Mouse (Mus musculus): Measurements from ENCODE around the gene Fahd1. TPM values are rescaled to one million over a fixed set of nuclear protein-coding genes. Genes with fewer than 3 reads are reported as not detected.

Fahd1 gene
- polyA plus RNA-seq, 1 experiment: 108 TPM

DNA sequence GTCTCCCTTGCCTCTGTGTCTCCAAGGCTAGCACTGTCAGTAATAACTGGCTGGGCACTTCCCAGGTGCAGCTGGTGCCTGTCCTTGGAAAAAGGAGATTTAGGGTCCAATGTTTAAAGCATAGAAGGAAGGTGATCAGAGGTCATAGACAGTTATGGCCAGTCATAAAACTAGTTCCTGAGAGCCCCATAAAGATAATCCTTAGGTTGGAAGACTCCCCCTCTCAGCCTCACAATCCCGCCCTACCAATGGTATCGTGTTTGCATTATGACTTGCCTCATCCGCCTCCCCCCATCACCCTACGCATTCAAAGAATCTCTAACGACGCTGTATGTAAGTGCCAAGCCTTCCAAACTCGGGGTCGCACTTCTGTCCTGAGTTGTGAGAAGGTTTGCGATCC is 5.6 kb downstream of the Fahd1 start:
- TF ChIP-seq POLR2A (IDR thresholded peaks at IDR 0.05; ENCODE audit: low read depth, low read length) (peak; percentile 18; the same call in 1 of the 2 replicates), CTCF (IDR thresholded peaks at IDR 0.05; ENCODE audit: extremely low read depth, insufficient read length, insufficient replicate concordance, low read depth, low read length) (no peak)

DNA sequence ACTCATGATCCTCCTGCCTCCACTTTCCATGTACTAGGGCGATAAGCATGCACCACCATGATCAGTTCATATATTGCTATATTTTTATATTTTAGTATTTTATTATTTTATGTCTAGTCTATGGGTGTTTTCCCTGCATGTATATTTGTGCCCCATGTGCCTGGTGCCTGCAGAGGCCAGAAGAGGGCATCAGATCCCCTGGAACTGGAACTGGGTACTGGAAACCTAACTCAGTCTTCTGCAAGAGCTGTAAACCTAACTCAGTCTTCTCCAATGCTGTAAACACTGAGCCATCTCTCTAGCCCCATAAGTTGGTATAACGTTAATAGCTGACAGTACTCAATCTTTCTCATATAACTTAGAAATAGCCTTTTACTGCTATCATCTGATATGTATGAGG is 7.5 kb downstream of the Fahd1 start:
- Histone ChIP-seq H3K27me3 (ENCODE audit: control insufficient read depth, insufficient read depth, low read length) (no peaks in the 10 kb centered on the region), H3K36me3 (ENCODE audit: control insufficient read depth, insufficient read depth, low read length) (0 out of 2 replicates have a peak, but pooled peaks cover 1% of the 10 kb centered on the region), H3K4me3 (ENCODE audit: low read depth, low read length) (no peak overlapping the region), H3K4me1 (ENCODE audit: control insufficient read depth, insufficient read depth, insufficient read length, low read length) (peaks cover 12% of the 10 kb centered on the region; the same call in 1 of the 2 replicates), H3K27ac (ENCODE audit: insufficient read depth, low read depth, low read length) (no peak overlapping the region)
- WGBS: 71% methylated on average over 2 of the region's 2 CpGs
- TF ChIP-seq POLR2A (IDR thresholded peaks at IDR 0.05; ENCODE audit: low read depth, low read length) (no peak), CTCF (IDR thresholded peaks at IDR 0.05; ENCODE audit: extremely low read depth, insufficient read length, insufficient replicate concordance, low read depth, low read length) (peak; percentile 46; the same call in 1 of the 2 replicates)

More for the DNA sequence above, 5.6 kb downstream of the Fahd1 start:
- peaks cover 12% of the 10 kb centered on the region; the same call in 1 of the 2 replicates for H3K4me1 ChIP-seq (ENCODE audit: control insufficient read depth, insufficient read depth, insufficient read length, low read length)
- H3K27me3 ChIP-seq (ENCODE audit: control insufficient read depth, insufficient read depth, low read length): no peaks in the 10 kb centered on the region
- 28% methylated on average over 9 of the region's 9 CpGs for WGBS
- peak overlapping the region; percentile 82 for H3K27ac ChIP-seq (ENCODE audit: insufficient read depth, low read depth, low read length)
- 0 out of 2 replicates have a peak, but pooled peaks cover 1% of the 10 kb centered on the region for H3K36me3 ChIP-seq (ENCODE audit: control insufficient read depth, insufficient read depth, low read length)
- H3K4me3 ChIP-seq (ENCODE audit: low read depth, low read length): peak overlapping the region; percentile 29

DNA sequence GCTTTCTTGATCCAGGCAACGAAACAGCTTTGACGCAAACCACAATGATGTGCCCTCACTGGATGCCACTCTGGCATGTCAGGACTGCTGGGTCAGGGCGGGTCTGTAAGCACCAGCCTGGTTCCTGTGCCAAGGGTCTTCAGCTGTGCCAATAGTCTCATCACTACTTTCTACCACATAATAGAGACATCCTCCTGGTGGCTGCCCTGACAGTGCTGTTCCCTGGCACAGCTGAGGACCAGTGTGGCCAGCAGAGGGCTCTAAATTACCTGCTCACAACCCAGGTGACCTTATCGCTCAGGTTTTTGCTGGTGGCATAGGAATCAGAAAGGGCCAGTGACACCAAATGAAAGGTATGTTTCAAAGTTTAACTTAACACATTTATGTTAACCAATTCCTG is 9.0 kb downstream of the Fahd1 start:
- no peak overlapping the region for H3K27ac ChIP-seq (ENCODE audit: insufficient read depth, low read depth, low read length)
- WGBS: 45% methylated on average over 4 of the region's 4 CpGs

DNA sequence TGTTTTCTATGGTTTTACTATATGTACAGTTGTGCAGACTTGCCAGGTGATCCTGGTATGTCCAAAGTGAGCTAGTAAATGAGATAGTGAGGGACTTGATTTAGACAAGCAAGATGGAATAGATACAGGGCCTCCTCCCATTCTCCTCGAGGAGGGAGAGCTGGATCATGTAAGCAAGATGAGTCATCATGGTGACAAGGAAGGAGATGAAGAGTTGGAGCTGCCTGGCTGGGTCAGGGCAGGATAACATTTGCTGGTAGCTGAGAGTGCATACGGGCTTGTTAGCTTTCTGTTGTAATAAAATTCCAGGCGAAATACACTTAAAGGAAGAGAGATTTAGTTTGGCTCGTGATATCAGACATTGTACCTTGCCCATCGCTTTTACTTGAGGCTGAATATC is 9.8 kb downstream of the Fahd1 start:
- Histone ChIP-seq H3K36me3 (ENCODE audit: control insufficient read depth, insufficient read depth, low read length) (no peaks in the 10 kb centered on the region), H3K27me3 (ENCODE audit: control insufficient read depth, insufficient read depth, low read length) (no peaks in the 10 kb centered on the region), H3K4me1 (ENCODE audit: control insufficient read depth, insufficient read depth, insufficient read length, low read length) (peaks cover 6% of the 10 kb centered on the region; the same call in 1 of the 2 replicates), H3K4me3 (ENCODE audit: low read depth, low read length) (no peak overlapping the region), H3K27ac (ENCODE audit: insufficient read depth, low read depth, low read length) (no peak overlapping the region)
- 36% methylated on average over 5 of the region's 5 CpGs for WGBS
- TF ChIP-seq CTCF (IDR thresholded peaks at IDR 0.05; ENCODE audit: extremely low read depth, insufficient read length, insufficient replicate concordance, low read depth, low read length) (no peak), POLR2A (IDR thresholded peaks at IDR 0.05; ENCODE audit: low read depth, low read length) (no peak)

More for the DNA sequence above, 9.0 kb downstream of the Fahd1 start:
- Histone ChIP-seq H3K27me3 (ENCODE audit: control insufficient read depth, insufficient read depth, low read length) (no peaks in the 10 kb centered on the region), H3K4me1 (ENCODE audit: control insufficient read depth, insufficient read depth, insufficient read length, low read length) (peaks cover 8% of the 10 kb centered on the region; the same call in 1 of the 2 replicates), H3K4me3 (ENCODE audit: low read depth, low read length) (no peak overlapping the region), H3K36me3 (ENCODE audit: control insufficient read depth, insufficient read depth, low read length) (no peaks in the 10 kb centered on the region)
- no peak for TF ChIP-seq POLR2A (IDR thresholded peaks at IDR 0.05; ENCODE audit: low read depth, low read length)
- TF ChIP-seq CTCF (IDR thresholded peaks at IDR 0.05; ENCODE audit: extremely low read depth, insufficient read length, insufficient replicate concordance, low read depth, low read length): peak; percentile 87; the same call in 1 of the 2 replicates

DNA sequence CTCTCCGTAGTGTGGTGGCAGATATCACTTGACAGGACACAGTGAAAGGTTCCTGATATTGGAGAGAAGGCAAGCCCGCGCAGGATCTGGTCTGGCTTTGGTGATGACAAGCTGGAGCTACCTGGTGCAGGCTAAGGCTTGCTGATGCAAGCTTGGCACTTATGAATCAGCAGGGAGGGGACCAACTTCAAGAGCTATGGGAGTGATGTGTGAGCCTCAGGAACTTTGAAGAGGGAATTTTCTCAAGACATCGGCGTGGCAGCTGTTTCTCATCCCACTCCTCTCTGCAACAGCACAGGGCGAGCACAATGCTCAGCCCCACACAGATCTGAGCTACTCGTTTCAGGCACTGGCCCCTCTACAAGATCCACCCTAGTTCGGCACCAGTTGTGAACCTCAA is 10.3 kb downstream of the Fahd1 start, which contains the start of gene Hagh:
Gene Hagh (plus strand): TSS at position 302 of the 400 bp plus-strand sequence.
- no peak for TF ChIP-seq CTCF (IDR thresholded peaks at IDR 0.05; ENCODE audit: extremely low read depth, insufficient read length, insufficient replicate concordance, low read depth, low read length)
- no peak for TF ChIP-seq POLR2A (IDR thresholded peaks at IDR 0.05; ENCODE audit: low read depth, low read length)
- H3K27ac ChIP-seq (ENCODE audit: insufficient read depth, low read depth, low read length): no peak within 1 kb of the TSS
- WGBS: 75% methylated on average over 8 of the region's 8 CpGs

DNA sequence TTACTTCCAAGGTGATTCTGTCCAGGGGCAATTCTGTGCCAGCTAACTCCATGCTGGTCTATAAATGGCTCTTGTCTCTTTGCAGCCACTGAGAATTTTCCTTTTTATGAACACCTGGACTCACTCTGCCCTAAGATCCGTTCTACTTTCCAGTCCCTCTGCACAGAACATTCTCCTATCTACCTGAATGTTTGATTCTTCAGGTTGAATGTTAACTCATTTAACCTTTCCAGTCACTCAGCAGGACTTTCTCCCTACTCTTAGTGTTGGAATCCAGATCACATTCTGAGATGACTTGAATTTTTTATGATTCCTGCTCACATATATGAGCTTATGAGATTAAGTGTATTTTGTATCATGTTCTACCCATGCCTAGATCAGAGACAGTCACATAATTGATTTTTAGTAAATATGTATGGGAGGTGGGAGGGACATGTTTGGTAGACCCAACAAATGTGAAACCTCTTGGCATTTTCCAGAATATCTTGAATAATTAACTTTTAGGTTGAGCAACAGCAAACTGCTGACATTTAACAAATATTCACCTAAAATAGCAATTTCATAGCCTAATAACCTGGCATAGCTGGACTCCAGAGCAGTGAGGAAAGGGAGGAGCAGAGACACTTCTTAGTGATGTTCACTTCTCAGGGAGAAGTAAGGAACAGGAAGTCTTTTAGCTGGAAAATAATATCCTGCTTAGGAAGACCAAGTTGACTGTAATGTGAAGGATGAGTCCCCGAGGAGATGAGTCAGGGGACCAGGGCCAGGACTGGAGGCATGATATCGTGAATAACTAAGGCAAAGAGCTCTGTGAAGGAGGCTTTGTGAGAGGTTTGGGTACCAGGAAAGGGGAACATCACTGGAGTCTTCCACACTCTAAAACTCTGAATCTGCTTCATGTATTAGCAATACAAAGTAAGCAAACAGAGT is 28.5 kb downstream of the Fahd1 start:
- WGBS: 45% methylated on average over 3 of the region's 3 CpGs
- Histone ChIP-seq H3K4me1 (ENCODE audit: control insufficient read depth, insufficient read depth, insufficient read length, low read length) (peaks cover 2% of the 10 kb centered on the region; the same call in 1 of the 2 replicates), H3K27ac (ENCODE audit: insufficient read depth, low read depth, low read length) (no peak overlapping the region), H3K4me3 (ENCODE audit: low read depth, low read length) (no peak overlapping the region), H3K36me3 (ENCODE audit: control insufficient read depth, insufficient read depth, low read length) (no peaks in the 10 kb centered on the region), H3K27me3 (ENCODE audit: control insufficient read depth, insufficient read depth, low read length) (no peaks in the 10 kb centered on the region)
- no peak for TF ChIP-seq CTCF (IDR thresholded peaks at IDR 0.05; ENCODE audit: extremely low read depth, insufficient read length, insufficient replicate concordance, low read depth, low read length)
- no peak for TF ChIP-seq POLR2A (IDR thresholded peaks at IDR 0.05; ENCODE audit: low read depth, low read length)

More for the DNA sequence above, 10.3 kb downstream of the Fahd1 start, which contains the start of gene Hagh:
- peaks cover 4% of the 10 kb centered on the region; the same call in 1 of the 2 replicates for H3K4me1 ChIP-seq (ENCODE audit: control insufficient read depth, insufficient read depth, insufficient read length, low read length)
- no peak within 1 kb of the TSS for H3K4me3 ChIP-seq (ENCODE audit: low read depth, low read length)
- H3K36me3 ChIP-seq (ENCODE audit: control insufficient read depth, insufficient read depth, low read length): no peaks in the 10 kb centered on the region
- H3K27me3 ChIP-seq (ENCODE audit: control insufficient read depth, insufficient read depth, low read length): no peaks in the 10 kb centered on the region

DNA sequence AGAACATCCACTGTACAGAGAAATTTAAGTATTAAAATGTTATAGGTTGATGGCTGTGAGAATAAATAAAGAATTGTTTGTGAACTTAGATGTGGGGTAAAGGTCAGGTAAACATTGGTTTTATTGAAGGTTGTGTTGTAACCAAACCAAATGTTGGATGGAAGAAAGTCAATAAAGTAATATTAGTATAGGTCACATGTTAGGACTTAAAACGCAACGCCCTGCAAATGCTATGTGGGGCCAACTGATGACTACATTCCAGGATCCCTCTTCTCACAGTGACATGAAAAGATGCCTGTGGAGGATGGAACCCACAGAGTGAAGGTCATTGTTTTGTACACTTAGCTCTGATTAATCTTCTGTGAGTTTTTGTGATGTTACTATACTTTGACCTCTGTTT is 30.7 kb downstream of the Fahd1 start:
- no peaks in the 10 kb centered on the region for H3K27me3 ChIP-seq (ENCODE audit: control insufficient read depth, insufficient read depth, low read length)
- H3K27ac ChIP-seq (ENCODE audit: insufficient read depth, low read depth, low read length): no peak overlapping the region
- WGBS: 21% methylated on average over 2 of the region's 2 CpGs
- H3K4me1 ChIP-seq (ENCODE audit: control insufficient read depth, insufficient read depth, insufficient read length, low read length): peaks cover 2% of the 10 kb centered on the region; the same call in 1 of the 2 replicates
- no peaks in the 10 kb centered on the region for H3K36me3 ChIP-seq (ENCODE audit: control insufficient read depth, insufficient read depth, low read length)
- TF ChIP-seq POLR2A (IDR thresholded peaks at IDR 0.05; ENCODE audit: low read depth, low read length) (no peak), CTCF (IDR thresholded peaks at IDR 0.05; ENCODE audit: extremely low read depth, insufficient read length, insufficient replicate concordance, low read depth, low read length) (no peak)
- H3K4me3 ChIP-seq (ENCODE audit: low read depth, low read length): no peak overlapping the region

Data from small intestine, adult 2 months (tissue).